Mouse (Mus musculus) mammary gland, adult 2 months (tissue): Measurements from ENCODE around the gene Kcnh3. TPM values are rescaled to one million over a fixed set of nuclear protein-coding genes. Genes with fewer than 3 reads are reported as not detected.

ENCODE experiments used
- polyA plus RNA-seq: library from polyadenylated mRNA; depleted of rRNA; stranded (reverse); fragments of >200 nt; gene quantifications from 2 replicates; pipeline ENCODE4 v1.2.3, GENCODE M21; 2012; ENCODE audit warnings: low replicate concordance; rRNA removed

The Kcnh3 gene
- polyA plus RNA-seq: 1.1 and 2.6 TPM in 2 replicates

DNA sequence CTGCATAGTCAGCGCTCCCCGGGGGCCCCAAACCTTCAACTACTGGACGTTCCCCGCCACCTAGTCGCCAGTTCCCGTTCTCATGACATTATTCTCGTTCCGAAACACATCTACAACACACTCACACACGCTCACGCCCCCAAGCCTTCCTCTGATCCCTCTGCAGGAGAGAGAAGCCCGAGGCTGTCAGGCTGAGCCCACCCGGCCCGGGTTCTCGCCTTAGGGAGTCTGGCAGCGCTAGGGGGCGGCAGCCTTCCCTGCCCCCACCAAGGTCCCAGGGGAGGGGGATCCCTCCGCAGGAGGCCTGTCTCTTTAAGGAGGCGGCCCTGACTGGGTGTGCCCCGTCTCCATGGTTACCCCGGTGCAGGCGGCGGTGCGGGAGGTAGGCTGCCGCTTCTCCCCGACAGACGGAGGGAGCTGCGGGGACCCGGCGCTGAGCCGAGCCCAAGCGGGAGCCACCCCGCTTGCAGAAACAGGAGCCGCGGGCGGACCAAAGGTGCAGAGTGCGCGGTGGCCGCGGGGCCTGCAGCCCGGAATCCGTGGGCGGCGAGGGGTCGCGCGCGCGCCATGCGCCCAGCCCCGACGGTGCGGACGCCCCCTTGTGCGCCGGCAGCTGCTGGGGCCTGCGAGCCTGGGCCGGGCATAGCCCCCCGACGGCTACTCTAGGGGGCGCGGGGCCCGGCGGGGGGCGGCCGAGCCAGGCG lies at the start of gene Kcnh3:
Gene Kcnh3 (plus strand): TSS at position 654 of the 704 bp plus-strand sequence.

DNA sequence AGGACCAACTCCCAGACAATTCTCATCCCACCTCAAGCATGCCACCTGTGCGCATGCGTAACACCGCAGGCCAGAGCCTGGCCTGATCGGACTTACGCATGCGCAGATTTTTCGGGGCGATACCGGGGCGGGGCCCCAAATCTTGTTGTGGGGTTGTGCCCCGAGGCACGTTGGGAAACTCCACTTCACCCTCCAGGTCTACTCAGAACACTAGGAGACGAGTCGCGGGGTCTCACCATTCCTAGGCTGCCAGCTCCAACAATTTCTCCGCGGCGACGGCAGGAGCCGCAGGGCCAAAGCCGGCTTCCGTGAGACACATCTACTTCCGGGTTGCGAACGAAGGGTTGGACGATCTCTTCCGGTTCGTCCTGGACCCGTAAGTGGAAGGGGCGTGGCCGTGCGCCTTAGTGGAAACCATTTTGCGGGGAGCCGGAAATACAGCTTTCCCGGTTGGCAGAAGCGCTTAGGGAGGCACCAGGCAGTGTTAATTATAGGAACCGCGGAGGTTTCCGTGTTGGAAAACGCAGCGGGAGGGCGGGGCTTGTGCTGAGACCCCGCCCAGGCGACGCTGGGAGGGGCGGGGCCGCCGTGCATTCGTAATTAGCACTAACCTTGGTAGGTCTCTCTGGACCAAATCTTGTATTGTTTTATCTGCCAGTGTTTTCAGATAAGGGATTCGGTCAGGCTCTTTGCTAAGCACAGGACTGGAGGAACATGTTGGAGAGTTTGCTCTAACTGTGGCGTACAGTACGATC lies 27.1 kb downstream of the Kcnh3 start, which contains the start of gene Mcrs1:
Gene Mcrs1 (minus strand): TSS at position 336 of the 755 bp plus-strand sequence.

Other genes starting within 250 kb of the Kcnh3 start
- 112 and 139 TPM in 2 replicates for gene Tuba1c, start 195.0 kb upstream of the Kcnh3 start, polyA plus RNA-seq
- 0.43 and 0.81 TPM in 2 replicates for gene Prph, start 169.7 kb upstream of the Kcnh3 start, polyA plus RNA-seq
- gene Troap, start 150.3 kb upstream of the Kcnh3 start, polyA plus RNA-seq: 2.3 and 3.3 TPM in 2 replicates
- gene C1ql4, start 137.0 kb upstream of the Kcnh3 start, polyA plus RNA-seq: not detected in 2 replicates
- gene Dnajc22, start 131.7 kb upstream of the Kcnh3 start, polyA plus RNA-seq: 0.66 and 0.68 TPM in 2 replicates
- gene Spats2, start 98.9 kb upstream of the Kcnh3 start, polyA plus RNA-seq: 5.8 and 6.3 TPM in 2 replicates
- gene Mcrs1, start 27.1 kb downstream of the Kcnh3 start, polyA plus RNA-seq: 60.9 and 70.7 TPM in 2 replicates
- gene Prpf40b, start 70.2 kb downstream of the Kcnh3 start, polyA plus RNA-seq: 73.1 and 85.5 TPM in 2 replicates
- 0.07 TPM in 1 of 2 replicates, not detected in the other for gene Fam186b, start 71.0 kb downstream of the Kcnh3 start, polyA plus RNA-seq
- 26.5 and 31.2 TPM in 2 replicates for gene Fmnl3, start 145.6 kb downstream of the Kcnh3 start, polyA plus RNA-seq
- gene Tmbim6, start 168.0 kb downstream of the Kcnh3 start, polyA plus RNA-seq: 937 and 960 TPM in 2 replicates
- gene Nckap5l, start 232.9 kb downstream of the Kcnh3 start, polyA plus RNA-seq: 10.7 and 21.6 TPM in 2 replicates
- gene Bcdin3d, start 249.9 kb downstream of the Kcnh3 start, polyA plus RNA-seq: 5.2 and 6.9 TPM in 2 replicates